Mouse (Mus musculus) CH12.LX (cell line): ENCODE results near the gene Tbc1d22a. TPM values are rescaled to one million over a fixed set of nuclear protein-coding genes. Genes with fewer than 3 reads are reported as not detected.

Source experiments
- DNase-seq: peaks from one replicate; pipeline ENCODE4 v3.0.0-alpha.2; 2013; ENCODE audit errors: extremely low read depth
- H3K27ac ChIP-seq: 2 replicates; pipeline ENCODE4 v1.5.1; 2012; ENCODE audit warnings: low read depth, mild to moderate bottlenecking, control low read depth, moderate library complexity; ENCODE audit not compliant: insufficient read depth
- H3K27me3 ChIP-seq: replicated peaks from 2 replicates; pipeline ENCODE3; 2012; ENCODE audit warnings: inconsistent platforms
- H3K36me3 ChIP-seq, 2 experiments: replicated peaks in 1 of 2; 2 replicates each; pipeline versions ENCODE3 to v1.6.1; 2012; ENCODE audit warnings: inconsistent platforms in 1 of 2, low read length in 1 of 2, mild to moderate bottlenecking in 1 of 2, mixed read lengths in 1 of 2, moderate library complexity in 1 of 2; ENCODE audit not compliant: control insufficient read depth in 1 of 2, insufficient read depth in 1 of 2
- H3K4me1 ChIP-seq, 2 experiments: 2 replicates each; pipeline ENCODE4 v1.6.1; 2012; ENCODE audit warnings: inconsistent platforms in 1 of 2, moderate library complexity in 1 of 2; ENCODE audit not compliant: insufficient read depth in 2 of 2, control insufficient read depth in 1 of 2
- H3K4me2 ChIP-seq: 2 replicates; pipeline ENCODE4 v1.6.1; 2012; ENCODE audit warnings: low read depth, mild to moderate bottlenecking, control low read depth; ENCODE audit not compliant: poor library complexity, insufficient read depth, severe bottlenecking
- H3K4me3 ChIP-seq, 3 experiments: fragments of 150-350 bp in 1 of 3; sonication (generic) in 1 of 3; replicated peaks in 1 of 3; 2 replicates each; pipeline versions ENCODE3 to v1.5.1; 2011 to 2012; ENCODE audit warnings: low read depth in 2 of 3, low read length in 2 of 3, mild to moderate bottlenecking in 2 of 3, moderate library complexity in 2 of 3, control low read depth in 1 of 3, improper control_type of control experiment in 1 of 3, inconsistent platforms in 1 of 3, mixed read lengths in 1 of 3; ENCODE audit not compliant: poor library complexity in 1 of 3
- H3K79me2 ChIP-seq: replicated peaks from 2 replicates; pipeline ENCODE4 v1.6.1; 2012; ENCODE audit warnings: mild to moderate bottlenecking, moderate library complexity; ENCODE audit not compliant: control insufficient read depth, poor library complexity, insufficient read depth, severe bottlenecking; ENCODE audit errors: extremely low read depth
- H3K9ac ChIP-seq: 2 replicates; pipeline ENCODE4 v1.6.1; 2012; ENCODE audit warnings: low read depth, mild to moderate bottlenecking, control low read depth, moderate library complexity; ENCODE audit not compliant: insufficient read depth
- H3K9me3 ChIP-seq: replicated peaks from 2 replicates; pipeline ENCODE3; 2012; ENCODE audit warnings: low read length, inconsistent platforms, mixed read lengths
- CHD1 ChIP-seq: IDR thresholded peaks from 2 replicates; pipeline ENCODE4 v1.6.1; 2012; ENCODE audit warnings: low read depth, low read length, improper control_type of control experiment, inconsistent platforms
- CHD2 ChIP-seq: IDR thresholded peaks from 2 replicates; pipeline ENCODE4 v1.6.1; 2011; ENCODE audit warnings: low read length, improper control_type of control experiment
- CTCF ChIP-seq, 2 experiments: IDR thresholded peaks in 1 of 2; conservative IDR thresholded peaks in 1 of 2; 2 replicates each; pipeline ENCODE4 v1.5.1; 2011 to 2012; ENCODE audit warnings: low read depth in 2 of 2, low read length in 2 of 2, improper control_type of control experiment in 1 of 2, inconsistent platforms in 1 of 2, mild to moderate bottlenecking in 1 of 2, moderate library complexity in 1 of 2
- E2F4 ChIP-seq: IDR thresholded peaks from 2 replicates; pipeline ENCODE4 v1.6.1; 2011; ENCODE audit warnings: low read depth, low read length, improper control_type of control experiment; ENCODE audit not compliant: insufficient replicate concordance
- GABPA ChIP-seq: IDR thresholded peaks from 2 replicates; pipeline ENCODE4 v1.6.1; 2012; ENCODE audit warnings: low read depth, low read length, improper control_type of control experiment, inconsistent platforms; ENCODE audit not compliant: insufficient replicate concordance
- HCFC1 ChIP-seq: IDR thresholded peaks from 2 replicates; pipeline ENCODE4 v1.6.1; 2012; ENCODE audit warnings: low read depth, mild to moderate bottlenecking, inconsistent platforms, low read length, improper control_type of control experiment
- JUND ChIP-seq: conservative IDR thresholded peaks from 2 replicates; pipeline ENCODE4 v1.6.1; 2011; ENCODE audit warnings: low read depth, low read length, improper control_type of control experiment
- MEF2A ChIP-seq: IDR thresholded peaks from 2 replicates; pipeline ENCODE4 v1.6.1; 2014; ENCODE audit warnings: low read depth, mild to moderate bottlenecking, inconsistent platforms, low read length, improper control_type of control experiment, borderline replicate concordance
- NRF1 ChIP-seq: IDR thresholded peaks from 2 replicates; pipeline ENCODE4 v1.6.1; 2014; ENCODE audit warnings: low read depth, mild to moderate bottlenecking, inconsistent platforms, low read length, improper control_type of control experiment, moderate library complexity
- POLR2A ChIP-seq: IDR thresholded peaks from 2 replicates; pipeline ENCODE4 v1.6.1; 2011; ENCODE audit warnings: low read depth, mild to moderate bottlenecking, improper control_type of control experiment, low read length
- POLR2AphosphoS2 ChIP-seq: IDR thresholded peaks from 2 replicates; pipeline ENCODE4 v1.6.1; 2011; ENCODE audit warnings: low read depth, low read length, improper control_type of control experiment
- RCOR1 ChIP-seq: conservative IDR thresholded peaks from 2 replicates; pipeline ENCODE4 v1.6.1; 2012; ENCODE audit warnings: low read depth, mild to moderate bottlenecking, inconsistent platforms, low read length, improper control_type of control experiment
- SIN3A ChIP-seq: IDR thresholded peaks from 2 replicates; pipeline ENCODE4 v1.6.1; 2012; ENCODE audit warnings: low read length, improper control_type of control experiment, inconsistent platforms
- UBTF ChIP-seq: IDR thresholded peaks from 2 replicates; pipeline ENCODE4 v1.6.1; 2012; ENCODE audit warnings: low read depth, mild to moderate bottlenecking, inconsistent platforms, low read length, improper control_type of control experiment, moderate library complexity
- USF1 ChIP-seq: IDR thresholded peaks from 2 replicates; pipeline ENCODE4 v1.6.1; 2014; ENCODE audit warnings: low read depth, mild to moderate bottlenecking, inconsistent platforms, low read length, improper control_type of control experiment
- ZC3H11A ChIP-seq: IDR thresholded peaks from 2 replicates; pipeline ENCODE4 v1.6.1; 2012; ENCODE audit warnings: low read depth, mild to moderate bottlenecking, inconsistent platforms, low read length, improper control_type of control experiment
- ZKSCAN1 ChIP-seq: IDR thresholded peaks from 2 replicates; pipeline ENCODE4 v1.6.1; 2012; ENCODE audit warnings: low read depth, inconsistent platforms, low read length, improper control_type of control experiment, borderline replicate concordance
- dilution Hi-C: fragments of 300-500 bp; cut with MboI; formaldehyde crosslinking; loops from 2 replicates; pipeline ENCODE4 v1.14.3; 2020; ENCODE audit warnings: low sequenced_read_pairs; ENCODE audit not compliant: extremely low pct_unique_long_range_greater_than_20kb, extremely low pct_ligation_motif_present
- in situ Hi-C: fragments of 300-500 bp; cut with MboI; formaldehyde crosslinking; loops from 3 replicates; pipeline ENCODE4 v1.14.3; 2019; ENCODE audit warnings: low sequenced_read_pairs, low pct_ligation_motif_present, low pct_unique_long_range_greater_than_20kb, mixed read lengths
- polyA plus RNA-seq: library from polyadenylated mRNA; unstranded; fragments of >175 nt; gene quantifications from 2 replicates; pipeline ENCODE4 v1.2.1, GENCODE M21; 2012; ENCODE audit warnings: low read depth; ENCODE audit not compliant: insufficient read length
- total RNA-seq, 2 experiments: library from RNA; depleted of rRNA; stranded (reverse); fragments of 300-350 nt in 1 of 2; fragments of >200 nt in 1 of 2; gene quantifications; 2 replicates each; pipeline ENCODE4 v1.2.3; 2012 to 2014

The Tbc1d22a gene
- total and polyA plus RNA-seq, 3 experiments = 17.6 to 20.2 (median 19.4) TPM

DNA sequence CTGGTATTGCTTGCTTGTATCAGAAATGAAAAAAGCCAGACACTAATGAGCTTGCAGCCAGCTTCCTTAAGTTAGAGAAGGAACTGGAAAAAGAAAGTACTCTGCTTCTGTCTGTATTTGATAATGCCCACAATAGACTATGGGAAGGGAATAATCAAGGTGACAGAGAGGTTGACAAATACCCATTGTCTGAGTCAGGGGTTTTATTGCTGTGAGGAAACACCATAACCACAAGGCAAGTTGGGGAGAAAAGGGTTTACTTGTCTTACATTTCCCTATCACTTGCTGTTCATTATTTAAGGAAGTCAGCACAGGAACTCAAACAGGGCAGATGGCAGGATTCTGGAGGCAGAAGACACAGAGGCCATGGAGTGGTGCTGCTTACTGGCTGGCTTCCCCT, 231.8 kb downstream of the Tbc1d22a start:
- no peak overlapping the region for H3K27ac ChIP-seq
- dilution Hi-C loops (no loop called here), in situ Hi-C loops (no loop called here)
- no peaks in the 10 kb centered on the region for H3K79me2 ChIP-seq
- no peaks in the 10 kb centered on the region for H3K9me3 ChIP-seq
- no peak for DNase-seq
- H3K27me3 ChIP-seq = no peaks in the 10 kb centered on the region
- no peak for TF ChIP-seq ZKSCAN1
- no peak for TF ChIP-seq NRF1
- TF ChIP-seq RCOR1 = no peak
- no peak for TF ChIP-seq ZC3H11A
- no peak for TF ChIP-seq E2F4
- TF ChIP-seq USF1 = no peak
- no peak for TF ChIP-seq MEF2A
- TF ChIP-seq HCFC1 = no peak
- TF ChIP-seq POLR2AphosphoS2 = no peak
- no peak for TF ChIP-seq UBTF
- no peak for TF ChIP-seq CHD2
- H3K9ac ChIP-seq = no peak overlapping the region
- no peak overlapping the region for H3K4me2 ChIP-seq
- H3K4me3 ChIP-seq = no peak overlapping the region
- H3K36me3 ChIP-seq = peaks cover 0 to 28% of the 10 kb centered on the region in 2 experiments
- H3K4me1 ChIP-seq = peaks cover 0 to 8% of the 10 kb centered on the region in 2 experiments; a peak in 1 of 4 replicates

DNA sequence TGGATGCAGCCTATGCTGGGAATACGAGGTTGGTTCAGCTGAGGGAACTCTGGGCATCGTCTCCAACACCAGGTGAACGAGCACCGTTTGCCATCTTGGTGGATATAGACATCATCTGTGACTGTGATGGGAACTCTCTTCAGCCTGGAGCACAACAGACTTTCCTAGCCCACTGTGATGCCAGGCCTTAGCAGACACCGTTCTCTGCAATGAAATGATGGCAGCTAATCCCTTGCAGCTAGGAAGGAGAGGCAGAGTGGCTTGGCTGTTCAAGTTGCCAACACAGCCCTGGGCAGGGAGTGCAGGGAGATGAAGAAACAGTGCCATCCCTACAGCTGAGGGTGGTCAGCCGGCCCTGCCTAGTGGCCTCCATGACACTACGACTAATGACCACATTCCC, 233.0 kb downstream of the Tbc1d22a start:
- no peak overlapping the region for H3K4me2 ChIP-seq
- H3K9ac ChIP-seq = no peak overlapping the region
- dilution Hi-C loops (no loop called here), in situ Hi-C loops (no loop called here)
- H3K79me2 ChIP-seq = no peaks in the 10 kb centered on the region
- no peaks in the 10 kb centered on the region for H3K27me3 ChIP-seq
- no peak for TF ChIP-seq GABPA
- no peak for TF ChIP-seq POLR2A
- no peak for TF ChIP-seq NRF1
- TF ChIP-seq SIN3A = no peak
- no peak for TF ChIP-seq CTCF (conservative IDR thresholded peaks at IDR 0.05 in 1 of 2, IDR thresholded peaks at IDR 0.05 in 1 of 2; ENCODE audit: low read depth in 2 of 2, low read length in 2 of 2)
- peaks cover 0 to 39% of the 10 kb centered on the region in 2 experiments for H3K36me3 ChIP-seq
- H3K4me3 ChIP-seq = no peak overlapping the region
- DNase-seq = no peak
- H3K27ac ChIP-seq = no peak overlapping the region
- no peaks in the 10 kb centered on the region for H3K9me3 ChIP-seq
- H3K4me1 ChIP-seq = peaks cover 0 to 8% of the 10 kb centered on the region in 2 experiments; a peak in 1 of 4 replicates

DNA sequence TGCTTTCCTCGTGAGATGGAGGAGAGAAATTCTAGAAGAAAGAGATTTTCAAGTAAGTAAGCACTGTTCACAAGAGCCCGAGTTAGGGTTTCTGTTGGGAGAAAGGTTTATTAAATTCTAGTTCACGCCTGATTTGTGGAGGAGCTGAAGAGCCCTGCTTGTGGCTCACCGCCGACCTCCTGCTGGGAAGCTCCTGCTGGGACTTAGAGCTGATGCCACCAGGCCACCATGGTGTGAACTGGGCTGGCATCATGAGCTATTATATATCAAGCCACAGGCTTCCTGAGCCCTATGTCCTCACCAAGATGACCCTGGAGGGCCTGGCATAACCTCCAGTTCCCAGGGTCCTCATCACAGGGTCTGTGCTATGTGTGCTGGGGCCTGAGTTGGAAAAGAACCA, 235.0 kb downstream of the Tbc1d22a start:
- Histone ChIP-seq H3K4me1 (peaks cover 0 to 8% of the 10 kb centered on the region in 2 experiments; a peak in 1 of 4 replicates), H3K79me2 (no peaks in the 10 kb centered on the region), H3K4me3 (no peak overlapping the region), H3K9ac (no peak overlapping the region), H3K36me3 (peaks cover 0 to 44% of the 10 kb centered on the region in 2 experiments), H3K27me3 (no peaks in the 10 kb centered on the region), H3K27ac (no peak overlapping the region), H3K4me2 (no peak overlapping the region), H3K9me3 (no peaks in the 10 kb centered on the region)
- no peak for TF ChIP-seq CHD1
- no peak for TF ChIP-seq RCOR1
- no peak for TF ChIP-seq JUND
- no peak for TF ChIP-seq UBTF
- no peak for TF ChIP-seq HCFC1
- no peak for DNase-seq
- dilution Hi-C loops = no loop called here
- in situ Hi-C loops = no loop called here
